12 mouse cellular contexts compared by ENCODE assay signal in genomic region chr5:132490326-132490725, GRCm38 (mm10). TPM values are rescaled to one million over a fixed set of nuclear protein-coding genes. Genes with fewer than 3 reads are reported as not detected.
A peak's percentile ranks its signal among the peaks of the same experiment; 100 is the strongest.
DNase-seq lines count a peak whose midpoint lies in the region; ATAC-seq and TF ChIP-seq lines count a peak whose summit lies in the region.
"Had no signal": no experiment of that assay in that cellular context is flagged by ENCODE, and none has a peak within 500 bp of the region (broad histone marks: within the 10 kb centered on the region; RNA-seq: fewer than 3 reads in every experiment).

No protein-coding gene starts in this region.

- H3K36me3 ChIP-seq in lung, embryonic 15.5 days = no peaks in the 10 kb centered on the region
- H3K36me3 ChIP-seq in kidney, adult 2 months (ENCODE audit: control insufficient read depth, insufficient read depth, low read length) = no peaks in the 10 kb centered on the region
- H3K36me3 ChIP-seq in kidney, embryonic 16.5 days (ENCODE audit: insufficient read depth, low read length) = no peaks in the 10 kb centered on the region
- H3K36me3 ChIP-seq: heart, embryonic 13.5 days; hindbrain, embryonic 12.5 days had no signal

- H3K9me3 ChIP-seq in lung, embryonic 15.5 days = no peaks in the 10 kb centered on the region
- no peaks in the 10 kb centered on the region for H3K9me3 ChIP-seq in kidney, embryonic 16.5 days (ENCODE audit: low read length)
- H3K9me3 ChIP-seq: heart, embryonic 13.5 days; hindbrain, embryonic 12.5 days had no signal

- H3K4me3 ChIP-seq in lung, embryonic 15.5 days = no peak overlapping the region
- H3K4me3 ChIP-seq in lung, adult 2 months (replicated peaks; ENCODE audit: extremely low read depth, low read depth, low read length) = no peak overlapping the region
- no peak overlapping the region for H3K4me3 ChIP-seq in gastrocnemius, adult 2 months
- no peak overlapping the region for H3K4me3 ChIP-seq in kidney, adult 2 months (ENCODE audit: insufficient read depth, low read depth, low read length)
- H3K4me3 ChIP-seq in kidney, embryonic 16.5 days (ENCODE audit: low read length) = no peak overlapping the region
- H3K4me3 ChIP-seq: heart, embryonic 13.5 days; hindbrain, embryonic 12.5 days had no signal

- no peak overlapping the region for H3K4me2 ChIP-seq in lung, embryonic 15.5 days
- H3K4me2 ChIP-seq in kidney, embryonic 16.5 days (replicated peaks; ENCODE audit: low read depth, low read length) = no peak overlapping the region
- H3K4me2 ChIP-seq: heart, embryonic 13.5 days; hindbrain, embryonic 12.5 days had no signal

- WGBS in lung, embryonic 15.5 days = 87% methylated on average over 1 of the region's 1 CpGs
- WGBS in lung, adult 2 months = 70% methylated on average over 1 of the region's 1 CpGs
- 98% methylated on average over 1 of the region's 1 CpGs for WGBS in kidney, adult 2 months
- 90% methylated on average over 1 of the region's 1 CpGs for WGBS in kidney, embryonic 16.5 days

- no peak for ATAC-seq in cerebellum, adult (ENCODE audit: insufficient number of reproducible peaks, low FRiP score, low TSS enrichment)
- no peak for ATAC-seq in lung, embryonic 15.5 days (ENCODE audit: borderline replicate concordance, extremely low read depth, low FRiP score, low TSS enrichment)
- ATAC-seq in kidney, embryonic 16.5 days (ENCODE audit: low FRiP score, low TSS enrichment) = no peak
- ATAC-seq: intestine, postnatal 0 days had no signal

- no peaks in the 10 kb centered on the region for H3K27me3 ChIP-seq in lung, embryonic 15.5 days
- H3K27me3 ChIP-seq in kidney, adult 2 months (replicated peaks; ENCODE audit: control insufficient read depth, insufficient read depth, low read length) = no peaks in the 10 kb centered on the region
- no peaks in the 10 kb centered on the region for H3K27me3 ChIP-seq in kidney, embryonic 16.5 days (ENCODE audit: insufficient read depth, low read length)
- H3K27me3 ChIP-seq: heart, embryonic 13.5 days; hindbrain, embryonic 12.5 days had no signal

- peak; percentile 42 for DNase-seq in cerebellum, adult 9-10 months
- no peak for DNase-seq in lung, adult 2 months
- peak; percentile 62 for DNase-seq in gastrocnemius, adult 2 months
- DNase-seq in kidney, adult 2 months = no peak
- DNase-seq: left cerebral cortex, postnatal 4 days; thymus, postnatal 36 days had no signal

- intact Hi-C loops in gastrocnemius, adult 2 months (cut with DNase I) = no loop called here

- no peak for TF ChIP-seq POLR2A in lung, adult 2 months (IDR thresholded peaks at IDR 0.05; ENCODE audit: borderline replicate concordance, extremely low read depth, low read depth, low read length)
- no peak for TF ChIP-seq POLR2A in kidney, adult 2 months (IDR thresholded peaks at IDR 0.05; ENCODE audit: low read depth, low read length)

- peaks cover 33% of the 10 kb centered on the region for H3K4me1 ChIP-seq in lung, embryonic 15.5 days
- H3K4me1 ChIP-seq in lung, adult 2 months (ENCODE audit: control insufficient read depth, insufficient read depth, low read length) = peaks cover 18% of the 10 kb centered on the region
- H3K4me1 ChIP-seq in kidney, adult 2 months (ENCODE audit: control insufficient read depth, insufficient read depth, low read length) = no peaks in the 10 kb centered on the region
- H3K4me1 ChIP-seq in kidney, embryonic 16.5 days (ENCODE audit: insufficient read depth, low read length) = peaks cover 22% of the 10 kb centered on the region

- no peak for TF ChIP-seq CTCF in lung, adult 2 months (IDR thresholded peaks at IDR 0.05; ENCODE audit: insufficient read depth, low read length)
- TF ChIP-seq CTCF in gastrocnemius, adult 2 months (IDR thresholded peaks at IDR 0.05) = no peak
- no peak for TF ChIP-seq CTCF in kidney, adult 2 months (conservative IDR thresholded peaks at IDR 0.05; ENCODE audit: insufficient read depth, insufficient read length, low read depth, low read length)

- 0 out of 2 replicates have a peak overlapping the region, but pooled peaks have one; percentile 29 for H3K27ac ChIP-seq in lung, embryonic 15.5 days
- peak overlapping the region; percentile 46; the same call in 1 of the 2 replicates for H3K27ac ChIP-seq in gastrocnemius, adult 2 months
- H3K27ac ChIP-seq in kidney, adult 2 months (ENCODE audit: insufficient read depth, low read depth, low read length) = no peak overlapping the region
- no peak overlapping the region for H3K27ac ChIP-seq in kidney, embryonic 16.5 days (ENCODE audit: low read length)
- H3K27ac ChIP-seq: heart, embryonic 13.5 days; hindbrain, embryonic 12.5 days had no signal

- no peak overlapping the region for H3K9ac ChIP-seq in lung, embryonic 15.5 days
- H3K9ac ChIP-seq in kidney, embryonic 16.5 days (replicated peaks; ENCODE audit: low read length) = no peak overlapping the region
- H3K9ac ChIP-seq: heart, embryonic 13.5 days; hindbrain, embryonic 12.5 days had no signal

RNA-seq across cellular contexts. Expression of gene Auts2, which starts 52.8 kb away (rescaled TPM):
- 16.2 and 17.0 TPM in 2 replicates for polyA plus RNA-seq in lung, embryonic 15.5 days (2015; fragmentation: Nextera tagmentation; extraction: Ambion mirVana)
- polyA plus RNA-seq in lung, adult 2 months (2012; rRNA removed) = 8.3 and 9.6 TPM in 2 replicates
- 10 to 100 TPM; 13.0 to 31.1 TPM for total RNA-seq in gastrocnemius, adult 2 months (2021)
- polyA plus RNA-seq in kidney, adult 2 months (2012; rRNA removed) = 7.0 and 9.2 TPM in 2 replicates
- 17.9 and 26.6 TPM in 2 replicates for polyA plus RNA-seq in kidney, embryonic 16.5 days (2015; fragmentation: Nextera tagmentation; extraction: Ambion mirVana)

Comparison
In these comparisons a context has a peak if more than half of its experiments do, and no peak if none do; other contexts are left out.
1. DNase-seq: peak in cerebellum, adult 9-10 months (single experiment) and gastrocnemius, adult 2 months (single experiment); none in lung, adult 2 months (single experiment) and kidney, adult 2 months (single experiment).
2. H3K27ac ChIP-seq: peak in lung, embryonic 15.5 days (single experiment) and gastrocnemius, adult 2 months (single experiment); none in kidney, adult 2 months (single experiment) and kidney, embryonic 16.5 days (single experiment).